Mouse (Mus musculus): ENCODE measurements at regions not wholly inside any gene's neighbourhood (a gene's known extent, or its start where the extent isn't known, plus 50 kb on each side); places are given as distances from the start of the nearest gene placed in this dataset.
A peak's percentile ranks its signal among the peaks of the same experiment; 100 is the strongest.

GRCm38 (mm10) chr9:50433525-50433924, 60.8 kb upstream of the Plet1 start:
- no peak overlapping the region for H3K4me3 ChIP-seq
- H3K27me3 ChIP-seq (ENCODE audit: poor library complexity, severe bottlenecking) = peaks cover 8% of the 10 kb centered on the region; the same call in 1 of the 2 replicates
- H3K27ac ChIP-seq = no peak overlapping the region
- H3K4me1 ChIP-seq = peaks cover 12% of the 10 kb centered on the region
- H3K36me3 ChIP-seq (replicated peaks) = no peaks in the 10 kb centered on the region
- 84% methylated on average over 4 of the region's 4 CpGs for WGBS
- DNase-seq (ENCODE audit: extremely low spot score, low spot score) = no peak
- H3K9me3 ChIP-seq = no peaks in the 10 kb centered on the region

- H3K27ac ChIP-seq = no peak overlapping the region
- no peaks in the 10 kb centered on the region for H3K36me3 ChIP-seq (replicated peaks)
- DNase-seq (ENCODE audit: extremely low spot score, low spot score) = no peak
- peaks cover 12% of the 10 kb centered on the region for H3K4me1 ChIP-seq
- peaks cover 8% of the 10 kb centered on the region; the same call in 1 of the 2 replicates for H3K27me3 ChIP-seq (ENCODE audit: poor library complexity, severe bottlenecking)
- H3K9me3 ChIP-seq = no peaks in the 10 kb centered on the region
- 84% methylated on average over 4 of the region's 4 CpGs for WGBS
- no peak overlapping the region for H3K4me3 ChIP-seq
Measured at GRCm38 (mm10) chr9:50433978-50434377, 60.3 kb upstream of the Plet1 start.

- peaks cover 12% of the 10 kb centered on the region for H3K4me1 ChIP-seq
- WGBS = 17% methylated on average over 17 of the region's 17 CpGs
- H3K27me3 ChIP-seq (ENCODE audit: poor library complexity, severe bottlenecking) = peaks cover 3% of the 10 kb centered on the region; the same call in 1 of the 2 replicates
- H3K9me3 ChIP-seq = no peaks in the 10 kb centered on the region
- H3K27ac ChIP-seq = peak overlapping the region; percentile 65
- peak; percentile 75 for DNase-seq (ENCODE audit: extremely low spot score, low spot score)
- peak overlapping the region; percentile 44 for H3K4me3 ChIP-seq
- no peaks in the 10 kb centered on the region for H3K36me3 ChIP-seq (replicated peaks)
Measured at GRCm38 (mm10) chr9:50437830-50438722, 56.2 kb upstream of the Plet1 start.

GRCm38 (mm10) chr9:50438738-50439137, 55.6 kb upstream of the Plet1 start:
- no peaks in the 10 kb centered on the region for H3K9me3 ChIP-seq
- H3K27me3 ChIP-seq (ENCODE audit: poor library complexity, severe bottlenecking) = peaks cover 3% of the 10 kb centered on the region; the same call in 1 of the 2 replicates
- H3K4me1 ChIP-seq = peaks cover 12% of the 10 kb centered on the region
- no peak overlapping the region for H3K4me3 ChIP-seq
- no peak overlapping the region for H3K27ac ChIP-seq
- no peak for DNase-seq (ENCODE audit: extremely low spot score, low spot score)
- no peaks in the 10 kb centered on the region for H3K36me3 ChIP-seq (replicated peaks)
- 69% methylated on average over 7 of the region's 7 CpGs for WGBS

- Histone ChIP-seq H3K36me3 (replicated peaks) (no peaks in the 10 kb centered on the region), H3K27ac (no peak overlapping the region), H3K4me1 (peaks cover 12% of the 10 kb centered on the region), H3K27me3 (ENCODE audit: poor library complexity, severe bottlenecking) (peaks cover 3% of the 10 kb centered on the region; the same call in 1 of the 2 replicates), H3K9me3 (0 out of 2 replicates have a peak, but pooled peaks cover 4% of the 10 kb centered on the region), H3K4me3 (no peak overlapping the region)
- 80% methylated on average over 3 of the region's 3 CpGs for WGBS
- no peak for DNase-seq (ENCODE audit: extremely low spot score, low spot score)
Measured at GRCm38 (mm10) chr9:50440222-50440621, 54.1 kb upstream of the Plet1 start.

- Histone ChIP-seq H3K4me1 (peaks cover 12% of the 10 kb centered on the region), H3K9me3 (0 out of 2 replicates have a peak, but pooled peaks cover 5% of the 10 kb centered on the region), H3K4me3 (no peak overlapping the region), H3K36me3 (replicated peaks) (no peaks in the 10 kb centered on the region), H3K27me3 (ENCODE audit: poor library complexity, severe bottlenecking) (peaks cover 3% of the 10 kb centered on the region; the same call in 1 of the 2 replicates), H3K27ac (no peak overlapping the region)
- 71% methylated on average over 2 of the region's 2 CpGs for WGBS
- DNase-seq (ENCODE audit: extremely low spot score, low spot score) = no peak
Measured at GRCm38 (mm10) chr9:50440689-50441088, 53.6 kb upstream of the Plet1 start.

GRCm38 (mm10) chr9:50443708-50444463, 50.4 kb upstream of the Plet1 start:
- 59% methylated on average over 23 of the region's 23 CpGs for WGBS
- H3K27ac ChIP-seq = no peak overlapping the region

More at GRCm38 (mm10) chr9:50443708-50444463, 50.4 kb upstream of the Plet1 start:
- H3K9me3 ChIP-seq = 0 out of 2 replicates have a peak, but pooled peaks cover 5% of the 10 kb centered on the region
- no peaks in the 10 kb centered on the region; the same call in 1 of the 2 replicates for H3K27me3 ChIP-seq (ENCODE audit: poor library complexity, severe bottlenecking)
- H3K4me3 ChIP-seq = no peak overlapping the region
- DNase-seq (ENCODE audit: extremely low spot score, low spot score) = peak; percentile 49
- H3K4me1 ChIP-seq = no peaks in the 10 kb centered on the region
- no peaks in the 10 kb centered on the region for H3K36me3 ChIP-seq (replicated peaks)
